Mouse (Mus musculus) retina, adult 2 months (tissue): ENCODE measurements around the gene Kcnj10.

Source experiments
- DNase-seq: peaks from one replicate; pipeline ENCODE4 v3.0.0-alpha.2; 2012; ENCODE audit warnings: low read depth, low spot score

The Kcnj10 gene

DNA sequence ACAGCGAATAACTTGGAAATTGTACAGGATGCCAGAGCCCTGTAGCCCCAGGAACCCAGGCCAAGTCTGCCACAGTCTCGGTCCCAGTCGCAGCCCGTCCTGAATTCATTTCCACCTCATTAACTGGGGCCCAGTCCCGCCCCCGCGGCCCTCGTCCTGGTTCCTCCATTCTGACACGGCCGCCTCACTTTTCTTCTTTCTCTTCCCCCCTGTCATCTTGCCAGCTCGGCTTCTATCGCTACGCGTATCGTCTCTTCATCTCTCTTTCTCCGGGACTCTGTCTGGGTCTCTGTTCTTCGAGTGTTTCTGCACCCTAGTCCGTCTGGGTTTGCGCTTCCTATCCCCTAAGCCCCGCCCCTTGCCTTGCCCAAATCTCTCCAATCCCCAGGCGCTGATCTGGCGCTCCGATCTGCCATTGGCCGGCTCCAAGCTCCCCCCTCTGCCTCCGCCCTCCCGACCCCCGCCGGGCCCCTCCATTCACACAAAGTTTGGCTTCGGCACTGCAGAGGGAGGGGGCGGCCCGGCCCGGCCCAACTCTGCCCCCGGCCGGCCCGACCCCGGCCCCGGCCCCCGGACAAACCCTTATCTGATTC, at the start of gene Kcnj10:
Gene Kcnj10, plus strand, starts transcription at position 482 of the 593 bp plus-strand sequence.
- peak; percentile 66 for DNase-seq

DNA sequence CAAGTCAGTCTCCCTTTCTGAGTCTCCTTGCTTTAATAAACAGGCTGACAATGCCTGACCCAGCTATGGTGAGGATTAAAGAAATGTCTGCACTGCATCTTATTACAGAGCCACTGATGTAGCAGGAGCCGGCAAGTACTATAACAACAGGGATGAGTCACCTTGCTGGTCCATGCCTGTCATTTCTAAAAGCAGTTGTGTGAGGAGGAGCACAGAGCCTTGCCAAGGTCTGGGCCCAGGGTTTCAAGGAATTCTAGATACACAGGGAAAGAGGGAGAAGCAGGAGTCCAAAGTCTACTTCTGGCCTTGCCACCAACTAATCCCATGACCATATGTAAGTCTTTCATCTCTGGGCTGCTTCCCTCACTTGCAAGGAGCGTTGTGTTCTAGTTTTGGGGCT, 48.1 kb upstream of the Kcnj10 start:
- DNase-seq = no peak

DNA sequence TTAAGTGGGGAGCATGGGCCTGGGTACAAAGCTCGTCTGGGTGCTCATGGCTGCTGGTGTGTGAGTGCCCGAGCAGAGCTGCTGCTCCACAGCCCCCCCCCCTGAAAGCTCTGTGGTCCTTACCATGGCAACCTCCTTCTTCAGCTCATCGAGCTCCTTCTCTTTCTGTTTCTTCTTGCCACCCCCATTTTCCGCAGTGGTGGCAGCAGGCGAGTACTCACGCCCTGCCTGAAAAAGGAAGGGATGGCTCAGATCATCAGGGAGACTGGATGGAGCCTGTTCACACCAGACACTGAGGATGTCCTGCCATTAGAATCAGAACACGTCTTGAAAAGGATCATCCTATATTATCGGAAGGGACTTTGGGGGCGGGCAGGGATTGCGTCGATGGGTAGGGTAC, 47.6 kb upstream of the Kcnj10 start:
- no peak for DNase-seq

DNA sequence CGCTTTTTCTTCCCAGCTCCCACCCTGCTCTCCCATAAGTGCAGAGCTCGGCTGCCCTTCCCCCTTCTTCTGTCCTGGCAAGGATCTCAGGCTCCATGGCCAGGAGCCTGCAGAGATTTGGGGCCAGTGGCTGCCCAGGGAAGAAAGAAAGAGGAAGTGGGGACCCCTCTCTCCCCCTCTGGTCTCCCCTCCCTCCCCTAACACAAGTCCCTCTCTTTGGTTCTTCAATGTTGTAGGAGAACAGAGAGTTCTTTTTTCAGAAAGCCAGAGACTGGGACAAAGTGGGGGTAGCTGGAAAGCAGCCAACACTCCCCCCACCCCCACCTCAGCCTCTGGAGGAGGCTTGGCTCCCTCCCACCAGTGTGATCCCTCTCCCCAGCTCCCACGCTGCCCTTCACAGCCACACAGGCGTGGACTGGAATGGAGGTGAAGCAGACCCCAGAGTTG, 45.2 kb upstream of the Kcnj10 start:
- no peak for DNase-seq

DNA sequence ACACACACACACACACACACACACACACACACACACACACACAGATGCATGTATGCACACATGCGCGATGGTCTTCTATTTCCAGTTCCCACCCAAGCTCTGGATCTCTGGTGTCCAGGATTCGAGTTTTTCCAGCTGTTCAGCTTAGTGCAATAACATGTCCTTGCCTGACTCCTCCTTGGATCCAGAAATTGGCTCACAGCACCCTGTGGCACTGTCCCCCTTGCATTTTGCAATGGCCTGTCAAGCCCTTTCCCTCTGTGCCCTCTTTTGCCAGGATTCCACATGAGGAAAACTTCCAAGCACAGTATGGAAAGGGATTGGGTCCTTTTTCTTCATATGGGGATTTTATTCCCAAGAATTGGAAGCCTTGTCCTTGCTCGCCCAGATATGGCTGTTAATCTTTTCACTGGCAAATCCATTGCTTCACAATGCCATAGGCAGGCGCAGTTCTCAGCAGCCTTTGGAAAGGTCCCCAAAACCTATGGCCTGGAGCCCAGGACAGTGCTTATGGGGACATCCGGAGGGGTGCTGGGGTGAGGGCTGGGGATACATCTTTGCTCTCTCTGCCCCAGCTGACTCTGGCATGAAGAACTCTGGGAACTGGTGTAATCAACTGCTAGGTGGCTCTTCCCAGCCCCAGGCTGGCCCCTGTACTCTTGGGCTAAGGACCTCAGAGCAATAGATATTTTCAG, 44.0 kb upstream of the Kcnj10 start:
- no peak for DNase-seq

DNA sequence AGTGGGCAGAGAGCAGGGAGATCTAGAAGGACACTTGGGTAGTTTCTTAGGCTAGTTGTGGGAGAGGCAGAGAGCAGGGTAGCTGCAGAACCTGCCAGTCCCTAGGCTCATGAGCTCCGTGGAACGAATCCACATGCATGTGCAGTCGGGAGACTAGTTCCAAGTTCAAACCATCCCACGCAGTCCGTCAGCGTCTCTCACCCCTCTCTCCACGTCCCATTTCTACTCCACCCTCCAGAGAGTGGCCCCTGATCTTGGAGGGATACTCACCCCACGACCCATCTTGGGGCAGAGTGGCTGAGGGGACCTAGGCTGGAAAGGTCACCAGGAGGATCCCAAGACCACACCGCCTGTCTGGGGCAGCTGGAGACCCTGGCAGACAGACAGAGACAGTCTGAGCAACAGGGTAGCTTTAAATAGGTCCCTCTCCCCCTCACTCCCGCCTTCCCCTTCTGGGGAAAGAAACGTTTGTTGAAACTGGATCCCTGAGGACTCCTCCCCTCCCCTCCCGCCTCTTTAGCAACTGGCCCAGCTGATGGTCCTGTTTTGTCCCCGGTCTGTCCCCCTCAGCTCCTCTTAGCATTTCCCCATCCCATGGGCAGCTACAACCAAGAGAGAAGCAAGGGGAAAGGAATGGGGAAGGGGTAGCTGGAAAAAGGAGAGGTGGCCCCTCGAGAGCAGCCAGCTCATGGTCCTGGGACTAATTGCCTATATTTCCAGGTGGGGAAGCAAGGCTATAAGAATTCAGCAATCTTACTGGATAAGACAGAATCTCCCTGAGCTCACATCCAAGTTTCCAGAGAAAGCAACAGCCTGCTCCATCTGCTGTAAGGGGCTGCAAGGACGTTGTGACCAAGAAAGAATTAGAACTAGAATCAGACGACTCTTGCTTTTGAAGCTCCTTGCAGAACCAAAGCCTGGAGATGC, 43.1 kb upstream of the Kcnj10 start, which contains the start of gene Atp1a2:
Gene Atp1a2, minus strand, starts transcription at position 454 of the 927 bp plus-strand sequence.
- no peak for DNase-seq

DNA sequence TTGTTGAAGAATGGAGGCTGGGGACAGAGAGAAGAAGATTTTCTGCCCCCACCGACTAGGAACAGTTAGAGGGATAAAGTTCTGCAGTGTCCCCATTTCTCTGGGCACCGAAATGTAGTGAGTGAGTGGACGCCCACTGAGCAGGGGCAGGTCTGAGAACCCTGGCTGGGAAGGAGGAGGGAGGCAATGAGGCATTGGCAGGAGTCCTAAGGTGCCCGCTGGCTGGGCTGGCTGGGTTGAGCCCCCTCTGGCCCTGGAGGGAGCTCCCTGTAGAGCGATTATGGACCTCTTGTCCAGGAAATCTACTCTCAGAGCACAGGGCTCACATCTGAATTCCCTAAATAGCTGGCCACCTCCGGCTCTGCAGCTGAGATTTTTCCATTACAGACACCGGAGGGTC, 41.5 kb upstream of the Kcnj10 start:
- DNase-seq = no peak

DNA sequence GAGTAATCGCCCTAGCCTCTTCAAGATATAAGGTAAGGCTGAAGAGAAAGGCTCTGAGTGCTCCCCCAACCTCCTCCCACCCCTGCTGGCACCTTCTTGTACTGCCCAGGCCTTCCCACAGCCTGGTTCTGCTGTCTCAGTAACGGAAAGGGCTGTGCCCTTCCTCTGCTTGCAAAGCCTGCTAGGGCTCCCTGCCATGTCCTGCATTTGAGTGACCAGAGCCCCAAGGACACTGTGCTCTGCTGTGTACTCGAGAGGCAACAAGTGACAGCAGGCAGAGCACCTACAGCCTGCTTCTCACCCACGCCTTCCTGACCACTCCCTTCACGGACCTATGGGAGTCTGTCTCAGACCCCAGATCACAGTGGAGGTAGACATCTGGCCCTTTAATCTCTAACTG, 40.8 kb upstream of the Kcnj10 start:
- DNase-seq = no peak

DNA sequence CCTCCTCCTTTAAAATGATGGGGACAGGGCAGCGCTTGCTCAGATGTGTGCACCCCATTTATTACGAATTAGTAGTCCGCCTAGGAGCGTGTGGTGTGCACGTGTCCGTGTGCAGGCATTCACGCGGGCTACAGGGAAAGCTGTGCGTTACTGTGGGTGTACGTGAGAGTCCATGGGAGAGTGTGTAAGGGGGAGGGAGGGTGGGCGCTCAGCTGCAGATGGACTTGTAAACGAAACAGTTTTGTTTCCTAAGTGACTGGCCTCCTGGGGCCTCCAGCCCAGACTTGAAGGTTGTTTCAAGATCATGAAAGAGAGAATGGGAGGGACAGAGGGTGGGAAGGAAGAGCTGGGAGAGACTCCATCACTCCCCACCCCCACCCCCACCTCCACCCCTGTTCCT, 39.8 kb upstream of the Kcnj10 start:
- DNase-seq = no peak

DNA sequence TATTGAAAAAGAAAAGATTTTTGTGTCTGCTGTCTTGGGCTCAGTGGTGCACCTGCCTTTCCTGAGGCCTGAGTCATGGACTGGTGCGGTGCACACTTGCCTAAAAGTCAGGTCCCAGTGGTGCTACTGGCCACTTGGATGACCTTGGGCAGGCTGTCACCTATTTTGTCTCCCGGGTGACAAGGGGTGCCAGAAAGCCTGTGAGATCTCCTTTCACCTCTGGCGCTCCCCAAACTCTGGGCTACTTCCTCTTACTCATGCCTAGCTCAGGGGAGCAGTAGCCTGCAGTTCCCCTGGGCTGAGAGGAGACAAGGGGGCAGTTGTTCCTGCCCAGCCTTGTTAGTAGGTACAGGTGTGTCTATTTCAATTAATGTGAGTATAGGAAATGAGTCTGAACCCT, 38.7 kb upstream of the Kcnj10 start:
- DNase-seq = no peak

DNA sequence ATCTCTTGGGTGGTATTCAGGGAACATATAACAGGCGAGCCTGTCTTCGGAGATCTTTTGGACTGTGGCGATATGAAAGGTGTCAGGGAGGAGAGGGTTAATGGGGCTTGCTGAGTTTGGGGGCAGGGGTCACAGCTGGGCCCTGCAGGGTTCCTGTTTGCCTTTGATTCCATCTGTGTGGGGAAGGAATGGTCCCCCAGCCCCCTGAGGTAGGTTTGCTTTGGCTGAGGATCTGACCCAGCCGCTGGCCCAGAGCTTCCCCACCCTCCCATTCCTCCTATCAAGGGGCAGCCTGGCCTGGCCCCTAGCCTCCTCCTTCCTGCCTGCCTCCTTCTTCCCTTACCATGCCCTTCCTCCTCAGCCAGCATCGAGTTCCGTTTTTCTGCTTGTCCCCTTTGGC, 38.2 kb upstream of the Kcnj10 start:
- no peak for DNase-seq

DNA sequence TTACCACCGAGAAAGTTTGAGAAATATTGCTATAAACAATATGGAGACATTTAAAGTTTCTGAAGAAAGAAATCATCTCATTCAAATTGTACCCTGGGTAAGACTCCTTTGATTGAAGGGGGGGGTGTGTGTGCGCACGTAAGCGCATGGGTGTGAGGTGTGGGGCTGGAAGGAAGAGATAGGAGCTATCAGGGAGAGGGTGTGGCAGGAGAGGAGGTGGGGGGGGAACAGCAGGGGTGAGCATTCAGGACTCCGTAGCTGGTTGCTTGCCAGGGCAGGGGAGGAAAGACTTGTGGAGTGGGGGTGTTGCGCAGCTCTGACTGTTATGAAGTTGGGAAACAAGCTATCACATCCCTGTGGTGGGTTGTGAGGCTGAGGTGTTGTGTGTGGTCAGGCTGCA, 36.6 kb upstream of the Kcnj10 start:
- no peak for DNase-seq

DNA sequence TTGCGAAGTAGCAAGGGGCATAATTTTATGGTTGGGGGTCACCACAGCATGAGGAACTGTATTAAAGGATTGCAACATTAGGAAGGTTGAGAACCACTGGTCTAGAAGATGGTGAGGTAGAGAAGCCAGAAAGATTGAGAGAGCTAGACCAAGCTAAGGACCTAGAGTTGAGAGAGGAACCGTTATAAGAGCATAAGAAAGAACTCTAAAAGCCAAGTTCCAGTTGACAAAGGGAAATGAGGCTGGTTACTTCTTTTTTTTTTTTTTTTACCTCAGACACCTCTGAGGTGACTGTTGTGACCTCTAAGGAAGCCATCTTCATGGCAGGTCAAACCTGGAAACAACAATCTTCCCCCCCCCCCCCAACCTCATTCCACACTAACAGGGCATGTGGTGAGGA, 35.9 kb upstream of the Kcnj10 start:
- DNase-seq = no peak

DNA sequence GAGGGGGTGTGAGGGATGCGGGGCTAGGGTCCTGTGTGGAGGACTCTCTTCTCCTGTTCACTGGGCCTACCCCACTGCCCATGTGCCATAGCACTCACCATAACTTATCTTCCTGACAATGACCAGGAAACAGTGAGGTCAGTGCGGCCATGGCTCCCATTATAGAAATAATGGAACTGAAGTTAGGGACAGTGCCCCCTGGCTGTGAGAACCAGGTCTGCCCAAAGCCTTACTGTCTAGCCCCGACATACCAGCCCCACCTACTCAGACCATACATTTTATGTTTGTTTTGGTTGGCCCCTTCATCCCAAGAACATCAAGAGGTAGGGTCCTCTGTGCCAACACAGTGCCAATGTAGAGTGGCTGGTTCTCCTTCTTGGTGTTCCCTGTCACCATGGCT, 35.4 kb upstream of the Kcnj10 start:
- DNase-seq = no peak

DNA sequence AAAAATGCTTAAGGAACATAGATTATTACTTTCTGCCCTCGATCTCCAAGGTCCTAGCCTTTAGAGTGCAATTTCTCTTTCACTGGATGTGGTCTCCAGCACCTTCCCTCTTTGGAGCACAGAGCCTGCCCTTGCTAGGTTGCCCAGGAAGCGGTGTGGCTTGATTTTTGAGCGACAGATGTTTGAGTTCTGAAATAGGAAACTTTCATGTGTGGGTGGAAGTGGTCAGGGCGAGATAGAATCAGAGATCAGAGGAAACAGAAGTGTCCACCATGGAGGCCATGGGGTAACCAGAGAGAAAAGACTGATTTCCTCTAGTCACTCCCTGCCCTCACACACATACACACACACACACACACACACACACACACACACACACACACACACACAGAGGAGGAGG, 34.8 kb upstream of the Kcnj10 start:
- DNase-seq = no peak

DNA sequence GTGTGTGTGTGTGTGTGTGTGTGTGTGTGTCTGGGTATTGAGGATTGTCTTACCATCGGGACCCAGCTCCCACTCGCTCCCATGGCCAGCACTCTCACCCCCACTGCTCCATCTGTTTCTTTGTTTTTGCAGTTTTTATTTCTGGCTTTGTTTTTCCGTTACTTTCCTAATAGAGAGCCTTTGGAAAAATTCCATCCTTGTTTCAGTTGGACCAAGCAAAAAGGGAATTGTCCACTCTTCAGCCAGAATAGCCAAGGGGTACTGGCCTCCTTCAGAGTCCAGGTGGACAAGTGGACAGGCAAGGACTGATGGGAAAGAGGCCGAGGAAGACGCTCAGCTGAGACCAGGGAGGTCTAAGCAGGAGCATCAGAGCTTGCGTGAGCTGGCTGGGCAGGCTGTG, 34.1 kb upstream of the Kcnj10 start:
- no peak for DNase-seq

DNA sequence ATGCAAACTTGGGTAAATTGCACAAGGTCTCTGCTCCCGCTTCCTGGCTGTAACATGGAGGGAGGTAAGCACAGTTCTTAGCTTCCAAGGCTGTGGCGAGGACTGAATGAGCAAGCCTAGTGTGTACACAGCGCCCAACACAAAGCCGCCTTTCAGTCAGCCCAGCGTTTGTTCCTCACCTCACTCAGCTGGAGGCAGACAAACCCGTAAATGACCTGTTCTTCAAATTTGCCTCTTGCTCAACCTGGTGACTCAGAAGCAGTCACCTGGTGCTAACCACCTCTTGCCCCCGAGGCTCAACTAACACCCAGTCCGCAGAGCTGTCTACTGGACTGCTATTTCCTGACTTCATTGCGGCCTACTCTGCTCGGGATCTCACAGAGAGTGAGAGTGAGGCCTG, 33.1 kb upstream of the Kcnj10 start:
- DNase-seq = no peak

DNA sequence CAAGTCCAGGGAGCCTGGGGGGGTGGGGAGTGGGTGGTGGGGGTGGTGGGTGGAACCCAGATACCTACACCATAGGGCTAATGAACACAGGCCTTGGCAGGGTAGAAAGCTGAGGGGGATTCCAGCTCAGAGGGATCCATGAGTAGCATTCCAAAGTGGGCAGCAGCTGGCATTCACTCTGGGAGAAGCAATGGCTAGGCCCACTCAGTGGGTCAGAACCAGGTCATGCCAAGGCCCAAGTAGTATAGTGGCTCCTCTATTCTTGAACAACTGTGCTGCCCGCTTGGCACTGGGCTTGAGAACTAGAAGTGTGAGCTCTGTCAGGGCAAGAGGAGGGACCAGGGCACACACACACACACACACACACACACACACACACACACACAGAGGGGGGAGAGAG, 32.6 kb upstream of the Kcnj10 start:
- DNase-seq = no peak

DNA sequence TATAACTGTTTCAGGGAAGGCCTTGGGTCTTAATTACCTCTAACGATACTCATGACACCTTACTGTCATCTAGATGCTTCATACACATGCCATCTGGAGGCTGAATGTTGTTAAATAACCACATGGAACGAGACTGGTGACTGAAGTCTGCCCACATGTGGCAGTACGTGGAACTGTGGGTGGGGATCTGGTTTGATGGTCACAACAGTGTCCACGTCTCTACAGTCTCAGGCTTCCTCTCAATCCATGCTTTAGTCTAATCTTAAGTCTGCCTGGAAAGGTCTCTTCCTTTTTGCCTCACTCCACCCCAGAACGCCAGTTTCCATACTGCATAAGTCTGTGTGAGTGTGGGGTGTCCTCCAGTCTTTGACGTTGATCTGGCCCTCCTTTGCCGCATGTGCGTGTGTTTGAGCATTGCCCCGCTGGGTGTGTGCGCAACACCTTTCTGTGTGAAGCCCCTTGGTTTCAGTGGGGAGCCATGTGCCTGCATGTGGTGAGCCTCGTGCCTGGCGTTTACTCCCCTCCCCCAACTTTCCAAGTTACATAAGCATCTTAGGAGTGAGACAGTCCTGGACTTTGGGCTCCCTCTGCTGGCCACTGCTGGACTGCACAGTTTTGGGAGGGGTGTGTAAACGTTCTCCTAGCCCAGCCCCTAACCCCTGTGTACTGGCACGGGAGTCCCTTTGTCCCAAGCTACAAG, 31.2 kb upstream of the Kcnj10 start:
- DNase-seq = peak; percentile 91

DNA sequence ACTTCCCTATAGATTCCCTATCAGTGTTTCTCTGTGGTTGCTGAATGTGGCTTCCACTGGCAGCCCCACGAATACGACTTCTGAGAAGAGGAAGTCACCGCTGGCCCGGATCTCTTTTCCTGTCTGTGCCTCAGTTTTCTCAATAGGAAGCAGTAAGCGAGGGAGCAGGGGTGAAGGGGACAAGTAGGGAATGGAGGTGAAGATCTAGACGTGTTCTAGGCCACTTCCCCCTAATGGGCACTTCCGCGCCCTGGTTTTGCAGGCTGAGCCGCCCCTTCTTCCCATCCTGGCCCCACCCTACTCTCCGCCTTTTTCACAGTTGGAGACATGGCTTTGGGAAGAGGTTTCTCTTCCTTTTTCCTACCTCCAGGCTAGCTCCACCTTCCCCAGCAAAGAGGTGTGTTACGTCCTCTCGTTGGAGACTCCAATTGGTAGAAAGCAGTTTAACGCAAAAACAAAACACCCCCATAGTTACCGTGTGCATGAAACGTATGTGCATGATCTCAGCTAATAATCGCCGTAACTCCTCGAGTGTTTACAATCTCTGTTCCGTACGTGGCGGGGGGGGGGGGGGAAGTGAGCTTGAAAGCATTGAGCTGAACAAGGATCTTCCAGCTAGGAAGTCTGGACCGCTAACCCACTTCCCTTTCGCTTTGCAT, 29.6 kb upstream of the Kcnj10 start:
- no peak for DNase-seq
